Mouse (Mus musculus): Measurements from ENCODE around the gene Slc1a2. TPM values are rescaled to one million over a fixed set of nuclear protein-coding genes. Genes with fewer than 3 reads are reported as not detected.

Gene Slc1a2
- total and polyA plus RNA-seq, 2 experiments from 2014 or later: 18.4 to 82.0 TPM

DNA sequence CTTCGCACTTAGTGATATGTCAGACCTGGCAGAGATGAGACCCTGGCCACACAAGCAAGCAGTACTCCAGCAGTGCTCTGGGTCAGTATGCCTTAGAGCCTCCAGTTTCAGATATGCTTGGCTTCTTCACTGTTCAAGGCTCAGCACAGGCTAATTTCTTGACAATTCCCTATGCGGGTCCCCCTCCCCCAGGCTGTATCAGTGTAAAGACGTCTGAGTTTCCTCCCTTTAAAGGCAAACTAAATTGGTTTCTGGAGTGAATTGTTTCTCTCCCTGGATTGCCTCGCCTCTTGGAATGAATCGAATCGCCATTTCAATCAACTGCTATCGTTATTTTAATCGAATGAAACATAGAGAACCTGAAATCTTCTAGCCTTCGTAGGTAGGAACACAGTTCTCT lies 4.5 kb downstream of the Slc1a2 start:
- Histone ChIP-seq H3K4me1 (ENCODE audit: insufficient read depth) (peaks cover 21% of the 10 kb centered on the region), H3K9me3 (ENCODE audit: low read length) (no peaks in the 10 kb centered on the region), H3K9ac (no peak overlapping the region), H3K27me3 (ENCODE audit: insufficient read depth, low read length) (no peaks in the 10 kb centered on the region; the same call in 1 of the 2 replicates), H3K27ac (ENCODE audit: low read depth, low read length) (no peak overlapping the region), H3K4me3 (ENCODE audit: low read depth, low read length) (peak overlapping the region; percentile 9; the same call in 1 of the 2 replicates), H3K4me2 (ENCODE audit: low read depth) (peak overlapping the region; percentile 88), H3K36me3 (ENCODE audit: insufficient read depth) (no peaks in the 10 kb centered on the region)
- TF ChIP-seq CTCF (IDR thresholded peaks at IDR 0.05; ENCODE audit: low read depth): no peak
- peak; percentile 27 for DNase-seq
- 17% methylated on average over 9 of the region's 9 CpGs for whole genome bisulfite sequencing
- no peak for ATAC-seq

DNA sequence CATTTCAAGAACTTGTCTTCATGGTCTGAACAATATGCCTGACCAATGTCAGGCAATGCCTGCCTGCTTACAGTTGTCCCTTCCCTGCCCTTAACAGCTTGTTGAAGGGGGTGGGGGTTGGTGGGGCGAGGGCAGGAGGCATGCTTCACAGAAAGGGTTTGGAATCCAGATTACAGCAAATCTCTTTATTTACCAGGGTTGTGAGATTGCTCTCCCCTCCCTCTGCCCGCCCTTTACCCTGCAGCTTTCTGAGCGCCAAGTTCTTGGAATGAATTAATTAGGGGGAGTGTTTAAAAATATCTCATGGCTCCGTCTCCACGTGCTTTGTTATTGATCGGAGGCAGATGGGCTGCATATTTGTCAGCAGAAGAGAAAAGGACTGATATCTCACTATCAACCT lies 4.9 kb downstream of the Slc1a2 start:
- Histone ChIP-seq H3K9ac (peak overlapping the region; percentile 33; the same call in 1 of the 2 replicates), H3K27ac (ENCODE audit: low read depth, low read length) (peak overlapping the region; percentile 29; the same call in 1 of the 2 replicates), H3K36me3 (ENCODE audit: insufficient read depth) (no peaks in the 10 kb centered on the region), H3K4me2 (ENCODE audit: low read depth) (peak overlapping the region; percentile 88), H3K4me3 (ENCODE audit: low read depth, low read length) (peak overlapping the region; percentile 9; the same call in 1 of the 2 replicates), H3K27me3 (ENCODE audit: insufficient read depth, low read length) (no peaks in the 10 kb centered on the region; the same call in 1 of the 2 replicates), H3K9me3 (ENCODE audit: low read length) (no peaks in the 10 kb centered on the region), H3K4me1 (ENCODE audit: insufficient read depth) (peaks cover 21% of the 10 kb centered on the region)
- 2% methylated on average over 6 of the region's 6 CpGs for WGBS
- ATAC-seq (peak; percentile 14; the same call in 1 of the 2 replicates), DNase-seq (peak; percentile 46)
- TF ChIP-seq CTCF (IDR thresholded peaks at IDR 0.05; ENCODE audit: low read depth): no peak

DNA sequence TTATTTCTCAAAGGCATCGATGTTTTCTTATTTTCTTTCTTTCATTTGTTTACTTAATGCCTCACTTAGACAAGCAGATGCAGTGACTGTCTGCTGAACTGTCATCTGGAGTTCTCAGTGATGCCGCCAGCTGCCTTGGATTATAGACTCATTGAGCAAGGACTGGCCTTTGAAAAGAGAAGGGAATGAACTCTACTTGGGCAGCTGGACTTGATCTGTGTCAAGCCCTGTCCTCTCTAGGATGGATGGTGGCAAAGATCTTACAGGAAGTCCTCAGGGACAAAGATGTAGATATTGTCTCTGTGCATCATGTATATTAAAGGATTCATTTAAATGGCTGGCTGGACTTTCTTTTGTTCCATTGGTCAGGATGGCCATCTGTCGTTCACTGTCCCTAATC lies 5.4 kb downstream of the Slc1a2 start:
- Histone ChIP-seq H3K27me3 (ENCODE audit: insufficient read depth, low read length) (no peaks in the 10 kb centered on the region; the same call in 1 of the 2 replicates), H3K4me1 (ENCODE audit: insufficient read depth) (peaks cover 21% of the 10 kb centered on the region), H3K36me3 (ENCODE audit: insufficient read depth) (no peaks in the 10 kb centered on the region), H3K9me3 (ENCODE audit: low read length) (no peaks in the 10 kb centered on the region), H3K27ac (ENCODE audit: low read depth, low read length) (peak overlapping the region; percentile 29; the same call in 1 of the 2 replicates), H3K4me3 (ENCODE audit: low read depth, low read length) (no peak overlapping the region), H3K4me2 (ENCODE audit: low read depth) (peak overlapping the region; percentile 88; the same call in 1 of the 2 replicates), H3K9ac (peak overlapping the region; percentile 11; the same call in 1 of the 2 replicates)
- 42% methylated on average over 3 of the region's 3 CpGs for WGBS
- DNase-seq (no peak), ATAC-seq (no peak)
- TF ChIP-seq CTCF (IDR thresholded peaks at IDR 0.05; ENCODE audit: low read depth): no peak

DNA sequence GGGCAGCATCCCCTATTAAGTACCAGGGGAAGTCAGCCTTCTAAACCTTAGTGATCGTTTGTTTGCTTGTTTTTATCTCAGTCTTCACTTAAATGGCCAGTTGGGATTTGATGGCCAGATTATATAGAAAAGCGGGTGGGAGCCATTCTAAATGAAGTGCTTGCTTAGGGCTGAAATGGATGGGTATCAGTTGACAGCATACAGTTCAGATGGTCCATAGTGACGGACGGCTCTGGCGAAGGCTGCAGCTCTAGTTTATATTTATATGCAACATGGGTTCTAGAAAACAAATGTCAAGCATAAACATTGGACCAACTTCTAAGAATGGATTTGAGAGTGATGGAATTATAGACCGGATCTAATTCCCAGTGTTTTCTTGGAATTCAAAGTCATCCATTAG lies 9.5 kb downstream of the Slc1a2 start:
- Histone ChIP-seq H3K36me3 (ENCODE audit: insufficient read depth) (no peaks in the 10 kb centered on the region), H3K4me2 (ENCODE audit: low read depth) (no peak overlapping the region), H3K27ac (ENCODE audit: low read depth, low read length) (no peak overlapping the region), H3K4me1 (ENCODE audit: insufficient read depth) (peaks cover 9% of the 10 kb centered on the region), H3K9me3 (ENCODE audit: low read length) (no peaks in the 10 kb centered on the region), H3K9ac (no peak overlapping the region), H3K27me3 (ENCODE audit: insufficient read depth, low read length) (no peaks in the 10 kb centered on the region), H3K4me3 (ENCODE audit: low read depth, low read length) (no peak overlapping the region)
- DNase-seq (no peak), ATAC-seq (no peak)
- WGBS: 88% methylated on average over 6 of the region's 6 CpGs
- no peak for TF ChIP-seq CTCF (IDR thresholded peaks at IDR 0.05; ENCODE audit: low read depth)

DNA sequence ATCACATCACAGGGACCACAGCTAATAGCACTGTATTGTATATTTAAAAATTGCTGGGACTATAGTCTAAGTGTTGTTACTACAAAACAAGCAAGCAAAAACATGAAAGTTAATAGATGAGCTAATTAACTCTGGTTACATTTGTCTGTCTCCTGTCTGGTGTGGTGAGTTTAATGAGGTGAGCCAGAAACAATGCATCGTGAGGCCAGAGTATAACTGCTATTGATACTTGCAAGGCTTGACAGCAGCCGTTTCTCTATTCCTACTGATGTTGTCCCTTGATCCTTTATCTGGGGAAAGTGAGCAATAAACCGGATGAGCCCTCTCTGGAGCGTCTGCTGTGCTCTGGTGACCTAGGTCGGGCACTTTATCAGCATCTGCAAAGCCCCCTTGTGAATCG lies 11.1 kb downstream of the Slc1a2 start:
- H3K9me3 ChIP-seq (ENCODE audit: low read length): no peaks in the 10 kb centered on the region
- ATAC-seq: no peak
- no peaks in the 10 kb centered on the region for H3K36me3 ChIP-seq (ENCODE audit: insufficient read depth)
- H3K4me2 ChIP-seq (ENCODE audit: low read depth): no peak overlapping the region
- H3K4me1 ChIP-seq (ENCODE audit: insufficient read depth): no peaks in the 10 kb centered on the region
- no peak for TF ChIP-seq CTCF (IDR thresholded peaks at IDR 0.05; ENCODE audit: low read depth)
- no peak for DNase-seq
- H3K27ac ChIP-seq (ENCODE audit: low read depth, low read length): no peak overlapping the region
- no peak overlapping the region for H3K9ac ChIP-seq
- no peak overlapping the region for H3K4me3 ChIP-seq (ENCODE audit: low read depth, low read length)
- WGBS: 34% methylated on average over 6 of the region's 6 CpGs
- H3K27me3 ChIP-seq (ENCODE audit: insufficient read depth, low read length): no peaks in the 10 kb centered on the region

DNA sequence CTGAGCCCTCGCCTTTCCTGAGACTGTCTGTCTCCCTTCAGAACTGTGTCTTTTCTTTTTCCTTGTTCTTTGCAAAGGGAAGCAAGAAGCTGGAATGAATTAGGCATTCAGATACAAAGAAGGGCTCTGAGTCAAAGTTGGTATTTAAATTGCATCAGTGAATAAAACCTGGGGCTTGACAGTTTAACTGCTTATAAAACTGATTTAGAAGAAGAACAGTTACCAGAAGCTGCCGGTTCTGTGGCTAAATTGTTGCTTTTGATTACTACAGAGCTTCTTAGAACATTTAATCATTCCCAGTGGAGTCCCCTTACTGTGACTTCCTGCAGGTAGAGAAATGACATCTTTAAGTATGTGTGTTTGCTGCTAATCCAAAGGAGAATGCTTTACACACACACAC lies 16.1 kb downstream of the Slc1a2 start:
- WGBS: 29% methylated on average over 2 of the region's 2 CpGs
- Histone ChIP-seq H3K27ac (ENCODE audit: low read depth, low read length) (no peak overlapping the region), H3K4me3 (ENCODE audit: low read depth, low read length) (no peak overlapping the region), H3K4me1 (ENCODE audit: insufficient read depth) (no peaks in the 10 kb centered on the region), H3K36me3 (ENCODE audit: insufficient read depth) (no peaks in the 10 kb centered on the region), H3K9ac (no peak overlapping the region), H3K4me2 (ENCODE audit: low read depth) (no peak overlapping the region), H3K9me3 (ENCODE audit: low read length) (no peaks in the 10 kb centered on the region), H3K27me3 (ENCODE audit: insufficient read depth, low read length) (no peaks in the 10 kb centered on the region)
- ATAC-seq (peak; percentile 45; the same call in 1 of the 2 replicates), DNase-seq (no peak)
- TF ChIP-seq CTCF (IDR thresholded peaks at IDR 0.05; ENCODE audit: low read depth): no peak

DNA sequence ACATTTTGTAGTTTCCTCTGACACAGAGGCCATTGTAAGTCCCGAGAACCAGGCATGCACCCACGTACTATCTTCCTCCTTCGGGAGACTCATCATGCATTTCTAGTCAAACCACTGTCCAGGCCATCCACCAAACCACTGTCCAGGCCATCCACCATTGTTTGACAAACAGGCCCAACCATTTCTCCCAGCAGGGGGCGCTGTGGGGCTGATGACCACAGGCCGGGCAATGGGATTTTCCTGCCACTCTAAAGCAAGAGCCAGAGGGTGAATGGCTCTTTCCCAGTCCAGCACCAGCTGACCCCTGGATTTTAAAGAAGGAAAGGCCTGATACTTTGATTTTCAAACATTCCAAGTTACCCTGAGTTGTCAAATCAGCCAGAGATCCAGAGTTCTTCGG lies 16.8 kb downstream of the Slc1a2 start:
- Histone ChIP-seq H3K9me3 (ENCODE audit: low read length) (no peaks in the 10 kb centered on the region), H3K27ac (ENCODE audit: low read depth, low read length) (0 out of 2 replicates have a peak overlapping the region, but pooled peaks have one; percentile 15), H3K4me1 (ENCODE audit: insufficient read depth) (no peaks in the 10 kb centered on the region), H3K36me3 (ENCODE audit: insufficient read depth) (no peaks in the 10 kb centered on the region), H3K4me2 (ENCODE audit: low read depth) (no peak overlapping the region), H3K9ac (no peak overlapping the region), H3K4me3 (ENCODE audit: low read depth, low read length) (no peak overlapping the region), H3K27me3 (ENCODE audit: insufficient read depth, low read length) (no peaks in the 10 kb centered on the region)
- DNase-seq (no peak), ATAC-seq (no peak)
- TF ChIP-seq CTCF (IDR thresholded peaks at IDR 0.05; ENCODE audit: low read depth): peak; percentile 62
- WGBS: 71% methylated on average over 6 of the region's 6 CpGs

Data from forebrain, postnatal 0 days (tissue).